Mouse (Mus musculus) thymus, adult 2 months (tissue): Measurements from ENCODE around the gene Armc2. TPM values are rescaled to one million over a fixed set of nuclear protein-coding genes. Genes with fewer than 3 reads are reported as not detected.

Experiments used
- DNase-seq: peaks from one replicate; pipeline ENCODE4 v3.0.0; 2021
- H3K27ac ChIP-seq: fragments of 200-500 bp; 2 replicates; pipeline ENCODE4 v1.5.1; 2012; ENCODE audit warnings: low read length, control low read depth; ENCODE audit not compliant: control insufficient read depth, insufficient read depth
- H3K27me3 ChIP-seq: fragments of 200-500 bp; 2 replicates; pipeline ENCODE4 v1.6.1; 2012; ENCODE audit warnings: mild to moderate bottlenecking, low read length, moderate library complexity, mixed read lengths; ENCODE audit not compliant: control insufficient read depth, insufficient read depth
- H3K36me3 ChIP-seq: fragments of 200-500 bp; 2 replicates; pipeline ENCODE4 v1.6.1; 2012; ENCODE audit warnings: mild to moderate bottlenecking, low read length, moderate library complexity; ENCODE audit not compliant: control insufficient read depth, insufficient read depth
- H3K4me1 ChIP-seq: fragments of 200-500 bp; replicated peaks from 2 replicates; pipeline ENCODE4 v1.6.1; 2012; ENCODE audit warnings: low read length; ENCODE audit not compliant: control insufficient read depth, insufficient read depth
- H3K4me3 ChIP-seq: fragments of 200-500 bp; 2 replicates; pipeline ENCODE4 v1.5.1; 2012; ENCODE audit warnings: mild to moderate bottlenecking, low read length, control low read depth, moderate library complexity; ENCODE audit not compliant: control insufficient read depth, insufficient read depth
- CTCF ChIP-seq: fragments of 200-500 bp; IDR thresholded peaks from 2 replicates; pipeline ENCODE4 v1.5.1; 2012; ENCODE audit warnings: mild to moderate bottlenecking, control low read depth, low read length, moderate library complexity, borderline replicate concordance; ENCODE audit not compliant: control insufficient read depth, poor library complexity, insufficient read depth; ENCODE audit errors: extremely low read depth
- POLR2A ChIP-seq: fragments of 200-500 bp; IDR thresholded peaks from 2 replicates; pipeline ENCODE4 v1.6.1; 2012; ENCODE audit warnings: mild to moderate bottlenecking, low read length, control low read depth, moderate library complexity; ENCODE audit not compliant: control insufficient read depth, poor library complexity, insufficient read depth; ENCODE audit errors: extremely low read depth
- WGBS: fragments of 180-500 bp; shearing (Covaris S2); methylation state at CpG from one replicate; pipeline ENCODE4 v1.1.7; 2018; 5-methylcytosine and 5-hydroxymethylcytosine counted together
- polyA plus RNA-seq: library from polyadenylated mRNA; depleted of rRNA; stranded (reverse); fragments of >200 nt; gene quantifications from 2 replicates; pipeline ENCODE4 v1.2.3, GENCODE M21; 2012

Gene Armc2
- polyA plus RNA-seq, 1 experiment: 0.46 TPM

- WGBS: 89% methylated on average over 4 of the region's 4 CpGs
- no peak overlapping the region for H3K4me3 ChIP-seq
- no peak for TF ChIP-seq CTCF
- no peak for TF ChIP-seq POLR2A
- H3K27me3 ChIP-seq: no peaks in the 10 kb centered on the region
- no peak for DNase-seq
- H3K4me1 ChIP-seq: no peaks in the 10 kb centered on the region
- H3K27ac ChIP-seq: no peak overlapping the region
- no peaks in the 10 kb centered on the region for H3K36me3 ChIP-seq
These were observed 23.7 kb downstream of the Armc2 start for GRCm38 (mm10) chr10:41994578-41994977.

GRCm38 (mm10) chr10:41992059-41992440 lies 26.2 kb downstream of the Armc2 start:
- DNase-seq: no peak
- no peaks in the 10 kb centered on the region for H3K27me3 ChIP-seq
- H3K4me1 ChIP-seq: no peaks in the 10 kb centered on the region
- no peak overlapping the region for H3K4me3 ChIP-seq
- WGBS: 95% methylated on average over 5 of the region's 5 CpGs
- no peaks in the 10 kb centered on the region for H3K36me3 ChIP-seq
- H3K27ac ChIP-seq: no peak overlapping the region
- TF ChIP-seq POLR2A (no peak), CTCF (no peak)

GRCm38 (mm10) chr10:41991364-41992058 lies 26.7 kb downstream of the Armc2 start:
- WGBS: 86% methylated on average over 14 of the region's 14 CpGs
- H3K27ac ChIP-seq: no peak overlapping the region
- no peak overlapping the region for H3K4me3 ChIP-seq
- TF ChIP-seq POLR2A: no peak
- TF ChIP-seq CTCF: no peak
- no peak for DNase-seq
- no peaks in the 10 kb centered on the region for H3K4me1 ChIP-seq
- no peaks in the 10 kb centered on the region for H3K27me3 ChIP-seq
- no peaks in the 10 kb centered on the region for H3K36me3 ChIP-seq

GRCm38 (mm10) chr10:41990896-41991295 lies 27.3 kb downstream of the Armc2 start:
- Histone ChIP-seq H3K27me3 (no peaks in the 10 kb centered on the region), H3K4me1 (no peaks in the 10 kb centered on the region), H3K27ac (no peak overlapping the region), H3K4me3 (no peak overlapping the region), H3K36me3 (no peaks in the 10 kb centered on the region)
- WGBS: 94% methylated on average over 13 of the region's 13 CpGs
- no peak for DNase-seq
- no peak for TF ChIP-seq CTCF

- H3K36me3 ChIP-seq: no peaks in the 10 kb centered on the region
- no peak overlapping the region for H3K4me3 ChIP-seq
- H3K27me3 ChIP-seq: no peaks in the 10 kb centered on the region
- no peaks in the 10 kb centered on the region for H3K4me1 ChIP-seq
- no peak for TF ChIP-seq POLR2A
- no peak for TF ChIP-seq CTCF
- DNase-seq: no peak
- H3K27ac ChIP-seq: no peak overlapping the region
- 96% methylated on average over 3 of the region's 3 CpGs for WGBS
These were observed 29.3 kb downstream of the Armc2 start for GRCm38 (mm10) chr10:41988930-41989329.

GRCm38 (mm10) chr10:41986126-41986525 lies 32.1 kb downstream of the Armc2 start:
- DNase-seq: no peak
- no peaks in the 10 kb centered on the region for H3K27me3 ChIP-seq
- TF ChIP-seq POLR2A (no peak), CTCF (no peak)
- H3K36me3 ChIP-seq: no peaks in the 10 kb centered on the region
- WGBS: 95% methylated on average over 8 of the region's 8 CpGs
- no peak overlapping the region for H3K4me3 ChIP-seq
- no peaks in the 10 kb centered on the region for H3K4me1 ChIP-seq
- H3K27ac ChIP-seq: no peak overlapping the region

- Histone ChIP-seq H3K27ac (no peak overlapping the region), H3K27me3 (no peaks in the 10 kb centered on the region), H3K4me3 (no peak overlapping the region), H3K4me1 (no peaks in the 10 kb centered on the region), H3K36me3 (no peaks in the 10 kb centered on the region)
- WGBS: 18% methylated on average over 6 of the region's 6 CpGs
- TF ChIP-seq POLR2A (no peak), CTCF (no peak)
- no peak for DNase-seq
These were observed 34.0 kb downstream of the Armc2 start for GRCm38 (mm10) chr10:41984221-41984620.
